Mouse (Mus musculus) testis, adult 2 months (tissue): ENCODE results near the gene Gabra6.

ENCODE experiments used
- CTCF ChIP-seq: fragments of 200-500 bp; IDR thresholded peaks from 2 replicates; pipeline ENCODE4 v1.5.1; 2012; ENCODE audit warnings: low read depth, mild to moderate bottlenecking, inconsistent platforms, low read length, moderate library complexity; ENCODE audit not compliant: control insufficient read depth, insufficient read depth, insufficient replicate concordance
- POLR2A ChIP-seq: fragments of 200-500 bp; IDR thresholded peaks from 2 replicates; pipeline ENCODE4 v1.6.1; 2012; ENCODE audit warnings: low read depth, mild to moderate bottlenecking, inconsistent platforms, low read length, moderate library complexity; ENCODE audit not compliant: control insufficient read depth

- TF ChIP-seq CTCF (no peak), POLR2A (no peak)
Observed at GRCm38 (mm10) chr11:42332121-42332520, 11.2 kb upstream of the Gabra6 start.
